Mouse (Mus musculus) lung, adult 2 months (tissue): ENCODE measurements around the gene Foxn3.

Experiments
- CTCF ChIP-seq: fragments of 200-500 bp; IDR thresholded peaks from 2 replicates; pipeline ENCODE4 v1.5.1; 2011; ENCODE audit warnings: mild to moderate bottlenecking, low read length, control low read depth; ENCODE audit not compliant: insufficient read depth
- POLR2A ChIP-seq: fragments of 200-500 bp; IDR thresholded peaks from 2 replicates; pipeline ENCODE4 v1.6.1; 2011; ENCODE audit warnings: low read depth, mild to moderate bottlenecking, control low read depth, low read length, borderline replicate concordance; ENCODE audit errors: extremely low read depth

GRCm38 (mm10) chr12:99262840-99263239 is 300.5 kb downstream of the Foxn3 start:
- TF ChIP-seq POLR2A (no peak), CTCF (no peak)
